Mouse (Mus musculus): ENCODE data around the gene L2hgdh. TPM values are rescaled to one million over a fixed set of nuclear protein-coding genes. Genes with fewer than 3 reads are reported as not detected.

Gene L2hgdh
- polyA plus RNA-seq, 1 experiment from 2014 or later: 11.8 TPM

DNA sequence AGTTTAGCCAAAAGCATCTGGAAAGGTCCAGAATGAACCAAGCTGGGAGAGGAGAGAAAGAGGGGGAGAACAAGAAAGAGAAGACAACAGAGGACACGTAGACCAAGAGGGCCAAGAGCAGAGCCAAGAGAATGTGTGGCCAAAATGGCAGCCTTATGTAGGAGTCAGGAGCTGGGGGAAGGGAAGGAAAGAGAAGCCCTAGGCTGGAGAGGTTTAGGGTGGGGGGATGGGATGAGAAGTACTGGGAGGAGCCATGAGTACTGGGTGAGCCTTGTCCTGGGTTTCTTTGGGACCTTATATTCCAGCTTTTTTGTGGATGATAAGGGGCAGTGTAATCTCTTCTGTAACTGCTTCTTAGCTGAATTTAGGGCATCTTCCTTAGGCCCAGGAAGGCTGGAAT lies 4.6 kb upstream of the L2hgdh start:
- H3K27ac ChIP-seq (replicated peaks): no peak overlapping the region
- WGBS (ENCODE audit: insufficient replicate concordance): 86% methylated on average over 1 of the region's 1 CpGs

DNA sequence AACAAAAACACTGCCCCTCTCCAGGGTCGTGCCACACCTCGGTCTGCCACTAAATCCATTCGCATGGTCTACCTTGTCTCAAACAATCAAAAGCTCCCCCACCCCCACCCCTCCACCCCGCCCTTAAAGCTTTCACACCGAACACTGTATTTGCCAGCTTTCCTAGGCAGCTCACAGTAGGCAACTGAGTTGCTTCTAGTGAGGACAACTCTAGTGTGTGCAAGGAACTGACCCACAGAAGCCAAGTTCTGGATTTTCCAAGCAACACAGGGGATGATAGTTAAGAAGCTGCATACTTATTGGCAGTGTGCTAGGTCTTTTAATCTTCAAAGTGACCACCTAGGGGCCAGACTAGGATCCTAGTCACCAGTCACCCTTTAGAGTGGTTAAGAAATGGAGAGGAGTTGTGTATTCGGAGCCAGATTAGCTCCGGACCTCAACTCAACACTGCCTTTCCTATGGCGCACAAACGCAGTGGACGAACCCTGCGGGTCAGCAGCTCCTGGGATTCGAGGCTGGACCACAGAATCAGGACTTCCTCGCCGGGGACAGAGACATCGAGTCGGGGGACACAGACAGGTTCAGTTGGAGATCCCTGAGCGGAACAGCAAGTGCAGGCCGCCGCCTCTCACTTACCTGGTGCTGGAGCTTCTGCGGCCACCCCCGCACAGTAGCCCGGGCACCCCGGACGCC lies 509 bp downstream of the L2hgdh start:
- H3K27me3 ChIP-seq: no peaks in the 10 kb centered on the region
- WGBS (ENCODE audit: insufficient replicate concordance): 2% methylated on average over 24 of the region's 24 CpGs
- ATAC-seq (ENCODE audit: insufficient read depth): no peak; the same call in 1 of the 2 replicates
- peaks cover 26% of the 10 kb centered on the region for H3K36me3 ChIP-seq (replicated peaks)
- H3K4me2 ChIP-seq: peak overlapping the region; percentile 98
- peaks cover 33% of the 10 kb centered on the region for H3K4me1 ChIP-seq (replicated peaks)
- peak overlapping the region; percentile 98 for H3K27ac ChIP-seq (replicated peaks)
- H3K9ac ChIP-seq: peak overlapping the region; percentile 82
- H3K4me3 ChIP-seq (replicated peaks): peak overlapping the region; percentile 78
- 0 out of 2 replicates have a peak, but pooled peaks cover 6% of the 10 kb centered on the region for H3K9me3 ChIP-seq (replicated peaks)

More for the DNA sequence above, 4.6 kb upstream of the L2hgdh start:
- Histone ChIP-seq H3K9me3 (replicated peaks) (no peaks in the 10 kb centered on the region), H3K4me1 (replicated peaks) (peaks cover 26% of the 10 kb centered on the region), H3K36me3 (replicated peaks) (0 out of 2 replicates have a peak, but pooled peaks cover 4% of the 10 kb centered on the region), H3K9ac (no peak overlapping the region), H3K4me2 (no peak overlapping the region), H3K4me3 (replicated peaks) (no peak overlapping the region), H3K27me3 (no peaks in the 10 kb centered on the region)
- ATAC-seq (ENCODE audit: insufficient read depth): no peak

DNA sequence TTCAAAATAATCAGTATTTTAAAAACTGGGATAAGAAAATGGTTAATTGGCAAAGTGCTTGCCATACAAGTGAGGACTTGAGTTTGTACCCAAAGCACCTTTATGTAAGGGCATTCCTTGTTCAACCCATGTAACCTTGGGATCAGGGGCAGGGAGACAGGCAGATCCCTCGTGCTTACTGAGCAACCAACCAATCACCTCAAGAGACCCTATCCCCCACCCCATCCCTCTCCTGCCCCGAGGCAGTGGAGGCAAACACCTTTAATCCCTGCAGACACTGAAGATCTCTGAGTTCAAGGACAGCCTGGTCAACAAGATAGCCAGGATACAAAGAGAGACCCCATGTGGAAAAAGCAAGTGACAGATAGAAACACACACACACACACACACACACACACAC lies 1.3 kb downstream of the L2hgdh start:
- Histone ChIP-seq H3K4me2 (peak overlapping the region; percentile 98), H3K9ac (peak overlapping the region; percentile 82; the same call in 1 of the 2 replicates), H3K4me3 (replicated peaks) (peak overlapping the region; percentile 78), H3K27ac (replicated peaks) (no peak overlapping the region), H3K4me1 (replicated peaks) (peaks cover 33% of the 10 kb centered on the region), H3K27me3 (no peaks in the 10 kb centered on the region), H3K9me3 (replicated peaks) (0 out of 2 replicates have a peak, but pooled peaks cover 6% of the 10 kb centered on the region), H3K36me3 (replicated peaks) (peaks cover 33% of the 10 kb centered on the region)
- no peak for ATAC-seq (ENCODE audit: insufficient read depth)
- 36% methylated on average over 2 of the region's 2 CpGs for WGBS (ENCODE audit: insufficient replicate concordance)

GRCm38 (mm10) chr12:69722857-69723256 lies 1.8 kb downstream of the L2hgdh start:
- 79% methylated on average over 3 of the region's 3 CpGs for WGBS (ENCODE audit: insufficient replicate concordance)
- no peak overlapping the region for H3K4me3 ChIP-seq (replicated peaks)
- no peak overlapping the region for H3K4me2 ChIP-seq
- no peak overlapping the region for H3K9ac ChIP-seq
- H3K27me3 ChIP-seq: no peaks in the 10 kb centered on the region
- 0 out of 2 replicates have a peak, but pooled peaks cover 6% of the 10 kb centered on the region for H3K9me3 ChIP-seq (replicated peaks)
- peaks cover 33% of the 10 kb centered on the region for H3K4me1 ChIP-seq (replicated peaks)
- no peak overlapping the region for H3K27ac ChIP-seq (replicated peaks)
- ATAC-seq (ENCODE audit: insufficient read depth): no peak
- H3K36me3 ChIP-seq (replicated peaks): peaks cover 38% of the 10 kb centered on the region

- H3K4me3 ChIP-seq (replicated peaks): no peak overlapping the region
- no peaks in the 10 kb centered on the region for H3K27me3 ChIP-seq
- no peaks in the 10 kb centered on the region for H3K9me3 ChIP-seq (replicated peaks)
- H3K9ac ChIP-seq: no peak overlapping the region
- no peaks in the 10 kb centered on the region for H3K4me1 ChIP-seq (replicated peaks)
- no peak for ATAC-seq (ENCODE audit: insufficient read depth)
- H3K4me2 ChIP-seq: no peak overlapping the region
- H3K36me3 ChIP-seq (replicated peaks): peaks cover 20% of the 10 kb centered on the region
- no peak overlapping the region for H3K27ac ChIP-seq (replicated peaks)
Observed at GRCm38 (mm10) chr12:69713628-69714027, 11.0 kb downstream of the L2hgdh start.

GRCm38 (mm10) chr12:69704799-69705458 lies 19.7 kb downstream of the L2hgdh start:
- H3K9ac ChIP-seq: no peak overlapping the region
- H3K4me1 ChIP-seq (replicated peaks): peaks cover 9% of the 10 kb centered on the region; the same call in 1 of the 2 replicates
- ATAC-seq (ENCODE audit: insufficient read depth): peak; percentile 66
- no peak overlapping the region for H3K4me3 ChIP-seq (replicated peaks)
- 71% methylated on average over 11 of the region's 11 CpGs for WGBS (ENCODE audit: insufficient replicate concordance)
- H3K36me3 ChIP-seq (replicated peaks): 0 out of 2 replicates have a peak, but pooled peaks cover 15% of the 10 kb centered on the region
- no peak overlapping the region for H3K4me2 ChIP-seq
- no peaks in the 10 kb centered on the region for H3K9me3 ChIP-seq (replicated peaks)
- H3K27me3 ChIP-seq: no peaks in the 10 kb centered on the region
- no peak overlapping the region for H3K27ac ChIP-seq (replicated peaks)

GRCm38 (mm10) chr12:69698352-69698751 lies 26.3 kb downstream of the L2hgdh start:
- Histone ChIP-seq H3K27me3 (no peaks in the 10 kb centered on the region), H3K27ac (replicated peaks) (no peak overlapping the region), H3K9ac (no peak overlapping the region), H3K4me2 (no peak overlapping the region), H3K9me3 (replicated peaks) (no peaks in the 10 kb centered on the region), H3K4me3 (replicated peaks) (no peak overlapping the region), H3K4me1 (replicated peaks) (no peaks in the 10 kb centered on the region), H3K36me3 (replicated peaks) (peaks cover 28% of the 10 kb centered on the region; the same call in 1 of the 2 replicates)
- no peak for ATAC-seq (ENCODE audit: insufficient read depth)
- 74% methylated on average over 6 of the region's 6 CpGs for WGBS (ENCODE audit: insufficient replicate concordance)

- H3K36me3 ChIP-seq (replicated peaks): peaks cover 26% of the 10 kb centered on the region; the same call in 1 of the 2 replicates
- H3K9me3 ChIP-seq (replicated peaks): no peaks in the 10 kb centered on the region
- H3K27ac ChIP-seq (replicated peaks): no peak overlapping the region
- no peaks in the 10 kb centered on the region for H3K4me1 ChIP-seq (replicated peaks)
- H3K27me3 ChIP-seq: no peaks in the 10 kb centered on the region
- no peak overlapping the region for H3K9ac ChIP-seq
- no peak overlapping the region for H3K4me2 ChIP-seq
- WGBS (ENCODE audit: insufficient replicate concordance): 67% methylated on average over 5 of the region's 5 CpGs
- H3K4me3 ChIP-seq (replicated peaks): no peak overlapping the region
- ATAC-seq (ENCODE audit: insufficient read depth): no peak; the same call in 1 of the 2 replicates
Observed at GRCm38 (mm10) chr12:69696746-69697145, 27.9 kb downstream of the L2hgdh start.

DNA sequence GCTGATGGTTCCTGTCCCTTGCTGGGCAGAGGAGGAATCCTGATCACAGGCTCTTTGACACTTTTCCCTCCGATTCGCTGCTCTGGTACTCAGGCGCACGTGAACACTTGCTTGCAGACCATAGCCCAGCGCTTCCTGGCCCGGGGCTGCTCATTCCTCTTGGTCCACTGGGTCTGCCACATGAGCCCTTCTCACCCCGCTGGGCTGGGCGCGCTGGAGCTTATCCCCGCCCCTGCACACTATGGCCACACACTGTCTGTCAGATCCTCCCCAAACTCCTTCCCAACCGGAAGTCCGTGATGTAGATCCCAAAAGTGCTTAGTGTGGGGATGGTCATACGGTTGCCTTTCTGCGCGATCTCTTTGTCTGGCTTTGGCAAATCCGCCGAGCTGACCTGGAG lies 31.2 kb downstream of the L2hgdh start:
- no peak for ATAC-seq (ENCODE audit: insufficient read depth)
- Histone ChIP-seq H3K27ac (replicated peaks) (no peak overlapping the region), H3K4me3 (replicated peaks) (no peak overlapping the region), H3K4me1 (replicated peaks) (0 out of 2 replicates have a peak, but pooled peaks cover 4% of the 10 kb centered on the region), H3K4me2 (no peak overlapping the region), H3K9me3 (replicated peaks) (no peaks in the 10 kb centered on the region), H3K27me3 (no peaks in the 10 kb centered on the region), H3K36me3 (replicated peaks) (peaks cover 16% of the 10 kb centered on the region; the same call in 1 of the 2 replicates), H3K9ac (no peak overlapping the region)
- 87% methylated on average over 17 of the region's 17 CpGs for WGBS (ENCODE audit: insufficient replicate concordance)

- WGBS (ENCODE audit: insufficient replicate concordance): 72% methylated on average over 4 of the region's 4 CpGs
- Histone ChIP-seq H3K4me1 (replicated peaks) (0 out of 2 replicates have a peak, but pooled peaks cover 4% of the 10 kb centered on the region), H3K9ac (no peak overlapping the region), H3K4me3 (replicated peaks) (no peak overlapping the region), H3K9me3 (replicated peaks) (no peaks in the 10 kb centered on the region), H3K36me3 (replicated peaks) (peaks cover 13% of the 10 kb centered on the region; the same call in 1 of the 2 replicates), H3K27me3 (no peaks in the 10 kb centered on the region), H3K4me2 (no peak overlapping the region), H3K27ac (replicated peaks) (no peak overlapping the region)
- no peak for ATAC-seq (ENCODE audit: insufficient read depth)
Observed at GRCm38 (mm10) chr12:69690714-69691113, 34.0 kb downstream of the L2hgdh start.

DNA sequence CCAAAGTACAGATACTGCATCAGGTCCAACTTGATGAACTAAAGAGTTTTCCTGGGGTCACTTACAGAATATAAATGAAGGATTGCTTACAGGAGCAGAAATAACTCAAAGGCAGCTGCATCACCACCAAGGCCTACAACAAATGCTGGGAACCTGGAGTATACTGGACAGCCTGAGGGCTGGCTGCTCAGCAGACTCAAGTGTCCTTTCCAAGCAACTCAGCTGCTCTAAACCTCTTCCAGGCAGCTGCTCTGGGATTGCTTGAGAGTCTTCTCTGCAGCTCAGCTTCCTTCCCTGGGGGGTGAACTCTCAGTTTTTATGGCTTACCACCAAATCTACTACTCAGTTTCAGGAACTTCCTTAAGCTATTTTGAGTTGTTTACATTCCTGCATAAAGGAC lies 35.6 kb downstream of the L2hgdh start:
- Histone ChIP-seq H3K9me3 (replicated peaks) (no peaks in the 10 kb centered on the region), H3K27ac (replicated peaks) (no peak overlapping the region), H3K4me2 (no peak overlapping the region), H3K9ac (no peak overlapping the region), H3K4me3 (replicated peaks) (no peak overlapping the region), H3K4me1 (replicated peaks) (0 out of 2 replicates have a peak, but pooled peaks cover 4% of the 10 kb centered on the region), H3K27me3 (no peaks in the 10 kb centered on the region), H3K36me3 (replicated peaks) (peaks cover 7% of the 10 kb centered on the region; the same call in 1 of the 2 replicates)
- ATAC-seq (ENCODE audit: insufficient read depth): no peak
